Mouse (Mus musculus): ENCODE measurements around the gene Senp5. TPM values are rescaled to one million over a fixed set of nuclear protein-coding genes. Genes with fewer than 3 reads are reported as not detected.
A peak's percentile ranks its signal among the peaks of the same experiment; 100 is the strongest.

The Senp5 gene
- polyA plus RNA-seq, 1 experiment = 8.0 TPM

GRCm38 (mm10) chr16:31936568-31936967 lies 66.5 kb downstream of the Senp5 start:
- H3ac ChIP-seq (ENCODE audit: control insufficient read depth, insufficient read length) = no peak overlapping the region
- no peaks in the 10 kb centered on the region for H3K79me2 ChIP-seq (ENCODE audit: control insufficient read depth, insufficient read depth)
- no peak overlapping the region for H3K4me2 ChIP-seq (ENCODE audit: low read depth)
- no peak overlapping the region for H3K4me3 ChIP-seq
- H3K36me3 ChIP-seq (ENCODE audit: control insufficient read depth, insufficient read depth) = no peaks in the 10 kb centered on the region
- TF ChIP-seq SRF (IDR thresholded peaks at IDR 0.05; ENCODE audit: control insufficient read depth, insufficient read length, low read depth) = no peak
- TF ChIP-seq TCF3 (IDR thresholded peaks at IDR 0.05; ENCODE audit: insufficient read length, low read depth) = no peak
- TF ChIP-seq POLR2A (IDR thresholded peaks at IDR 0.05; ENCODE audit: insufficient read length, low read depth) = no peak
- no peak for TF ChIP-seq E2F4 (IDR thresholded peaks at IDR 0.05; ENCODE audit: insufficient read depth)
- TF ChIP-seq TCF12 (IDR thresholded peaks at IDR 0.05; ENCODE audit: insufficient read depth, poor library complexity, severe bottlenecking) = no peak
- TF ChIP-seq REST (IDR thresholded peaks at IDR 0.05; ENCODE audit: insufficient read depth, insufficient read length) = no peak
- TF ChIP-seq USF1 (IDR thresholded peaks at IDR 0.05; ENCODE audit: low read depth) = no peak
- TF ChIP-seq MAX (IDR thresholded peaks at IDR 0.05; ENCODE audit: low read depth) = no peak
- TF ChIP-seq MYOD1 (IDR thresholded peaks at IDR 0.05; ENCODE audit: control insufficient read depth in 1 of 3, insufficient read length in 2 of 3, low read depth in 2 of 3) = no peak
- TF ChIP-seq MYOG (IDR thresholded peaks at IDR 0.05; ENCODE audit: control insufficient read depth in 1 of 3, insufficient read depth in 1 of 3, insufficient read length in 2 of 3, low read depth in 2 of 3) = no peak
- no peak for TF ChIP-seq POLR2AphosphoS2 (IDR thresholded peaks at IDR 0.05; ENCODE audit: insufficient read length, low read depth)
- TF ChIP-seq CEBPB (IDR thresholded peaks at IDR 0.05; ENCODE audit: insufficient read depth, poor library complexity, severe bottlenecking) = no peak
- H3K27me3 ChIP-seq (ENCODE audit: control insufficient read depth, insufficient read depth, insufficient read length) = no peaks in the 10 kb centered on the region

- Histone ChIP-seq H3K79me2 (ENCODE audit: control insufficient read depth, insufficient read depth) (no peaks in the 10 kb centered on the region), H3K36me3 (ENCODE audit: control insufficient read depth, insufficient read depth) (no peaks in the 10 kb centered on the region), H3K4me2 (ENCODE audit: low read depth) (no peak overlapping the region), H3ac (ENCODE audit: control insufficient read depth, insufficient read length) (no peak overlapping the region), H3K4me3 (no peak overlapping the region), H3K27me3 (ENCODE audit: control insufficient read depth, insufficient read depth, insufficient read length) (no peaks in the 10 kb centered on the region)
- TF ChIP-seq E2F4 (IDR thresholded peaks at IDR 0.05; ENCODE audit: insufficient read depth) (no peak), POLR2AphosphoS2 (IDR thresholded peaks at IDR 0.05; ENCODE audit: insufficient read length, low read depth) (no peak), MAX (IDR thresholded peaks at IDR 0.05; ENCODE audit: low read depth) (no peak), SRF (IDR thresholded peaks at IDR 0.05; ENCODE audit: control insufficient read depth, insufficient read length, low read depth) (no peak), TCF12 (IDR thresholded peaks at IDR 0.05; ENCODE audit: insufficient read depth, poor library complexity, severe bottlenecking) (no peak), USF1 (IDR thresholded peaks at IDR 0.05; ENCODE audit: low read depth) (no peak), CEBPB (IDR thresholded peaks at IDR 0.05; ENCODE audit: insufficient read depth, poor library complexity, severe bottlenecking) (no peak)
Observed at GRCm38 (mm10) chr16:31935091-31935979, 67.8 kb downstream of the Senp5 start.

GRCm38 (mm10) chr16:31934550-31935010 lies 68.5 kb downstream of the Senp5 start:
- Histone ChIP-seq H3ac (ENCODE audit: control insufficient read depth, insufficient read length) (no peak overlapping the region), H3K27me3 (ENCODE audit: control insufficient read depth, insufficient read depth, insufficient read length) (no peaks in the 10 kb centered on the region), H3K4me3 (no peak overlapping the region), H3K36me3 (ENCODE audit: control insufficient read depth, insufficient read depth) (no peaks in the 10 kb centered on the region), H3K79me2 (ENCODE audit: control insufficient read depth, insufficient read depth) (no peaks in the 10 kb centered on the region), H3K4me2 (ENCODE audit: low read depth) (no peak overlapping the region)
- TF ChIP-seq POLR2AphosphoS2 (IDR thresholded peaks at IDR 0.05; ENCODE audit: insufficient read length, low read depth) = no peak
- TF ChIP-seq USF1 (IDR thresholded peaks at IDR 0.05; ENCODE audit: low read depth) = no peak
- TF ChIP-seq POLR2A (IDR thresholded peaks at IDR 0.05; ENCODE audit: insufficient read length, low read depth) = no peak
- TF ChIP-seq SRF (IDR thresholded peaks at IDR 0.05; ENCODE audit: control insufficient read depth, insufficient read length, low read depth) = no peak
- TF ChIP-seq MYOD1 (IDR thresholded peaks at IDR 0.05; ENCODE audit: control insufficient read depth in 1 of 3, insufficient read length in 2 of 3, low read depth in 2 of 3) = no peak
- TF ChIP-seq REST (IDR thresholded peaks at IDR 0.05; ENCODE audit: insufficient read depth, insufficient read length) = no peak
- no peak for TF ChIP-seq CEBPB (IDR thresholded peaks at IDR 0.05; ENCODE audit: insufficient read depth, poor library complexity, severe bottlenecking)
- no peak for TF ChIP-seq MAX (IDR thresholded peaks at IDR 0.05; ENCODE audit: low read depth)
- TF ChIP-seq TCF3 (IDR thresholded peaks at IDR 0.05; ENCODE audit: insufficient read length, low read depth) = no peak
- TF ChIP-seq TCF12 (IDR thresholded peaks at IDR 0.05; ENCODE audit: insufficient read depth, poor library complexity, severe bottlenecking) = no peak
- no peak for TF ChIP-seq E2F4 (IDR thresholded peaks at IDR 0.05; ENCODE audit: insufficient read depth)
- TF ChIP-seq MYOG (IDR thresholded peaks at IDR 0.05; ENCODE audit: control insufficient read depth in 1 of 3, insufficient read depth in 1 of 3, insufficient read length in 2 of 3, low read depth in 2 of 3) = no peak

- Histone ChIP-seq H3K36me3 (ENCODE audit: control insufficient read depth, insufficient read depth) (no peaks in the 10 kb centered on the region), H3K79me2 (ENCODE audit: control insufficient read depth, insufficient read depth) (no peaks in the 10 kb centered on the region), H3K4me2 (ENCODE audit: low read depth) (peak within 1 kb of the TSS; percentile 87), H3K4me3 (peak within 1 kb of the TSS; percentile 20), H3K27me3 (ENCODE audit: control insufficient read depth, insufficient read depth, insufficient read length) (no peaks in the 10 kb centered on the region), H3ac (ENCODE audit: control insufficient read depth, insufficient read length) (no peak within 1 kb of the TSS)
- TF ChIP-seq E2F4 (IDR thresholded peaks at IDR 0.05; ENCODE audit: insufficient read depth) = no peak
- TF ChIP-seq REST (IDR thresholded peaks at IDR 0.05; ENCODE audit: insufficient read depth, insufficient read length) = no peak
- peak in 2 of 3 experiments; percentile 89 to 92 for TF ChIP-seq MYOG (IDR thresholded peaks at IDR 0.05; ENCODE audit: control insufficient read depth in 1 of 3, insufficient read depth in 1 of 3, insufficient read length in 2 of 3, low read depth in 2 of 3)
- peak in 2 of 3 experiments; percentile 88 to 92 for TF ChIP-seq MYOD1 (IDR thresholded peaks at IDR 0.05; ENCODE audit: control insufficient read depth in 1 of 3, insufficient read length in 2 of 3, low read depth in 2 of 3)
Observed at GRCm38 (mm10) chr16:31933751-31934549, 69.1 kb downstream of the Senp5 start, which contains the start of gene Pigz. Pigz (plus strand) TSS chr16:31933851.
